ENCODE assay signal across 38 mouse cellular contexts in genomic region chr4:63759931-63760330, GRCm38 (mm10). TPM values are rescaled to one million over a fixed set of nuclear protein-coding genes. Genes with fewer than 3 reads are reported as not detected.
"Had no signal": no experiment of that assay in that cellular context is flagged by ENCODE, and none has a peak within 500 bp of the region (broad histone marks: within the 10 kb centered on the region; RNA-seq: fewer than 3 reads in every experiment).

No protein-coding gene starts in this region.

- H3K9ac ChIP-seq: limb, embryonic 12.5 days; limb, embryonic 13.5 days; limb, embryonic 15.5 days; liver, embryonic 12.5 days; liver, embryonic 13.5 days; liver, embryonic 14.5 days; liver, embryonic 15.5 days; liver, postnatal 0 days; lung, embryonic 14.5 days; lung, embryonic 15.5 days; midbrain, embryonic 12.5 days; midbrain, embryonic 13.5 days; midbrain, embryonic 15.5 days; neural tube, embryonic 12.5 days had no signal

- DNase-seq: left cerebral cortex, postnatal 4 days; liver; liver, embryonic 13.5 days; liver, postnatal 0 days; lung, adult 18-20 months; lung, adult 2 months; lung, embryonic 14.5 days; lung, postnatal 10 days; lung, postnatal 14 days; lung, postnatal 36 days; lung, postnatal 4 days; midbrain, embryonic 14.5 days had no signal

- H3K4me3 ChIP-seq: limb, embryonic 10.5 days; limb, embryonic 12.5 days; limb, embryonic 13.5 days; limb, embryonic 15.5 days; liver, embryonic 12.5 days; liver, embryonic 13.5 days; liver, embryonic 15.5 days; lung, embryonic 15.5 days; megakaryocyte, embryonic 14.5 days; midbrain, embryonic 10.5 days; midbrain, embryonic 12.5 days; midbrain, embryonic 13.5 days; midbrain, embryonic 15.5 days; myocyte; neural tube, embryonic 12.5 days had no signal

- H3K9me3 ChIP-seq: limb, embryonic 10.5 days; limb, embryonic 12.5 days; limb, embryonic 13.5 days; limb, embryonic 15.5 days; liver, embryonic 12.5 days; liver, embryonic 13.5 days; liver, embryonic 15.5 days; lung, embryonic 15.5 days; megakaryocyte, embryonic 14.5 days; midbrain, embryonic 10.5 days; midbrain, embryonic 12.5 days; midbrain, embryonic 13.5 days; midbrain, embryonic 15.5 days; neural tube, embryonic 12.5 days had no signal

- H3K4me2 ChIP-seq: limb, embryonic 12.5 days; limb, embryonic 13.5 days; limb, embryonic 15.5 days; liver, embryonic 11.5 days; liver, embryonic 12.5 days; liver, embryonic 13.5 days; liver, embryonic 15.5 days; lung, embryonic 14.5 days; lung, embryonic 15.5 days; midbrain, embryonic 11.5 days; midbrain, embryonic 12.5 days; midbrain, embryonic 13.5 days; midbrain, embryonic 15.5 days; neural tube, embryonic 12.5 days had no signal

- H3K27ac ChIP-seq: limb, embryonic 10.5 days; limb, embryonic 12.5 days; limb, embryonic 13.5 days; limb, embryonic 15.5 days; liver, embryonic 12.5 days; liver, embryonic 13.5 days; liver, embryonic 14.5 days; liver, embryonic 15.5 days; lung, embryonic 15.5 days; macrophage; midbrain, embryonic 10.5 days; midbrain, embryonic 12.5 days; midbrain, embryonic 13.5 days; midbrain, embryonic 15.5 days; neural tube, embryonic 12.5 days had no signal

- H3K36me3 ChIP-seq: limb, embryonic 10.5 days; limb, embryonic 12.5 days; limb, embryonic 13.5 days; limb, embryonic 15.5 days; liver, embryonic 12.5 days; liver, embryonic 13.5 days; liver, embryonic 15.5 days; lung, embryonic 15.5 days; midbrain, embryonic 10.5 days; midbrain, embryonic 12.5 days; midbrain, embryonic 13.5 days; midbrain, embryonic 15.5 days; neural tube, embryonic 12.5 days had no signal

- ATAC-seq: liver, embryonic 12.5 days; liver, postnatal 0 days; lung, postnatal 0 days; midbrain, embryonic 13.5 days; midbrain, embryonic 15.5 days; midbrain, embryonic 16.5 days had no signal

- H3K4me1 ChIP-seq: limb, embryonic 10.5 days; limb, embryonic 12.5 days; limb, embryonic 13.5 days; limb, embryonic 15.5 days; liver, embryonic 12.5 days; liver, embryonic 13.5 days; liver, embryonic 15.5 days; megakaryocyte, embryonic 14.5 days; midbrain, embryonic 10.5 days; midbrain, embryonic 12.5 days; midbrain, embryonic 13.5 days; midbrain, embryonic 15.5 days; neural tube, embryonic 12.5 days had no signal

- H3K27me3 ChIP-seq: limb, embryonic 12.5 days; limb, embryonic 13.5 days; limb, embryonic 15.5 days; liver, embryonic 12.5 days; liver, embryonic 13.5 days; liver, embryonic 15.5 days; midbrain, embryonic 12.5 days; midbrain, embryonic 13.5 days; midbrain, embryonic 15.5 days; neural tube, embryonic 12.5 days had no signal

RNA-seq across cellular contexts. Expression of gene Tnfsf15, which starts 15.0 kb away (rescaled TPM):
- total RNA-seq: left cerebral cortex, postnatal 4 days; megakaryocyte-erythroid progenitor cell, adult 5-6 weeks; midbrain, postnatal 0 days; monocyte, adult 5-6 weeks had no signal
- polyA plus RNA-seq: limb, embryonic 10.5 days; limb, embryonic 11.5 days; limb, embryonic 12.5 days; liver, adult 2 months; liver, embryonic 12.5 days; liver, postnatal 0 days; midbrain, embryonic 10.5 days; midbrain, embryonic 11.5 days; midbrain, embryonic 13.5 days; midbrain, embryonic 14.5 days; midbrain, embryonic 15.5 days; midbrain, embryonic 16.5 days; midbrain, postnatal 0 days; neural tube, embryonic 11.5 days had no signal
